Mouse (Mus musculus): ENCODE measurements around the gene Dnmt3l. TPM values are rescaled to one million over a fixed set of nuclear protein-coding genes. Genes with fewer than 3 reads are reported as not detected.

Gene Dnmt3l
- total RNA-seq, 2 experiments from 2014 or later, result 0.22 TPM; not detected in 1

DNA sequence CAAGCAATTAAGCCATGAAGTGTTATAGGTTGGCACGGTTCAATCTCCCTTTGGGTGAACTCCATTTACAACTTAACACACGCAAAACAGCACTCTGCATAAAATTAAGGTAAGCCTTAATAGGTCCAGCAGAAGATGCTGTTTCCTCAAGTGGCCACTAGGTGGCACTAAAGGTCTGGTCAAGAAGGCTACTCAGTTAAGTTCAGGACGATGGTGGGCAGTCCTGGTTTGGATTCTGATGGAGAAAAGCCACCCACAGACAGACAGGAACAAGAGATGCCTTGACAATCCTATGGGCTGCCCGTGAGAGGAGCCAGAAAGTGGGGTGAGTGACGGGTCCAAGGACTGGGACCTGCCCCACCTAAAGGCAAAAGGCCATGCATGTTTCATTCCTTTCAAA is 13.6 kb upstream of the Dnmt3l start:
- intact Hi-C loops (cut with DNase I), result loop anchor here (5.0 kb wide), 3 partner anchors 41 to 369 kb away; no protein-coding TSS in a partner anchor
- peak; percentile 27 for DNase-seq (ENCODE audit: low spot score)

DNA sequence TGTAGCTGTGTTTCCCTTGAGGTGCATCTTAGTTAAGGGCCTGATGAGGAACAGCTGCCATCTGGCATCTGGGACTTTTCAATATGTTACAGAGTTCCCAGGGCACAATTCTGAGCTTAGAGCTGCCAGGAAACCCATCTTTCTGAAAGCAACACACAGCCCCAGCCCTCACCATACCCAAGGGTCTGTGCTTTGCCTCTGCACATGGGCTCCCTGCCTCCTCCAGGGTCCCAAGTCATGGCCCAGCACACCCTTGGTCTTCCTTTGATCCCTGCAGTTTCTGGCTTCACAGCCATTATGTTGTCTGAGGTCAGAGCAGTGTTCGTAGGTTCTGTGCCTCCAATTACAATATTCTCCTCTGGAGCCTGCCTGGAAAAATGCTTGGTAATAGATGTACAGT is 12.7 kb upstream of the Dnmt3l start:
- intact Hi-C loops (cut with DNase I), result loop anchor here (5.0 kb wide), 3 partner anchors 42 to 368 kb away; no protein-coding TSS in a partner anchor
- no peak for DNase-seq (ENCODE audit: low spot score)

DNA sequence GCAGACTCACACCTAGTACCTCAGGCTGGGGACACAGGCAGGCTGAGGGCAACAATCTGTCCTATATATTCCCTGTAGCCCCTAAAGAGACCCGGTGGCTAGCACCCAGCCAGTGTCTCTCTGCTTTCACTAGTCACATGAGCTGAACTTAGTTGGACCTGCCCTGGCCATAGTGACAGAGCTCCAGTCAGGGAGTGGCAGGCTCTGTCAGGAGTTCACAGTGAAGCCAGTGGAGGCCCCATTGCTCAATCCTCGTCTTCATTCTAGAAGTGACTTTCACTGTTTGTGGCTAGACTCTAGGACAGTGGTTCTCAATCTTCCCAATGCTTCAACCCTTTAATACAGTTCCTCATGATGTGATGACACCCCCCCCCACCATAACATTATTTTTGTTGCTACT is 9.8 kb upstream of the Dnmt3l start:
- intact Hi-C loops (cut with DNase I), result no loop called here
- no peak for DNase-seq (ENCODE audit: low spot score)

DNA sequence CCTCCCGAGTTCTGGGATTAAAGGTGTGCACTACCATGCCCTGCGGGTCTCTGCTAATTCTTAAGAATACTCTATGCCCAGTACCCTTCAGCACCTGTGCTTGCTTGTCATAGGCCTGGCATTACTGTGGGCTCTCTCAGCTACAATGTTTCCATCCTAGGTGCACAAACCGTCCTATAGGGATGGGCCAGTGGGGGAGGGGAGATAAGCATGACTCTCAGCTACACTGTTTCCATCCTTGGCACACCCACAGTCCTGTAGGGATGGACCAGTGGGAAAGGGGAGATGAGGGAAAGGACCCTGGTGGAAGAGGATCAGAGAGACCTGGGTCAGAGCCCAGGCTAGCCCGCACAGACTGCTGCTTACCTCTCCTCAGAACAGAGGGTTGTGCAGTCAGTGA is 4.6 kb upstream of the Dnmt3l start:
- intact Hi-C loops (cut with DNase I), result no loop called here
- DNase-seq (ENCODE audit: low spot score), result no peak

DNA sequence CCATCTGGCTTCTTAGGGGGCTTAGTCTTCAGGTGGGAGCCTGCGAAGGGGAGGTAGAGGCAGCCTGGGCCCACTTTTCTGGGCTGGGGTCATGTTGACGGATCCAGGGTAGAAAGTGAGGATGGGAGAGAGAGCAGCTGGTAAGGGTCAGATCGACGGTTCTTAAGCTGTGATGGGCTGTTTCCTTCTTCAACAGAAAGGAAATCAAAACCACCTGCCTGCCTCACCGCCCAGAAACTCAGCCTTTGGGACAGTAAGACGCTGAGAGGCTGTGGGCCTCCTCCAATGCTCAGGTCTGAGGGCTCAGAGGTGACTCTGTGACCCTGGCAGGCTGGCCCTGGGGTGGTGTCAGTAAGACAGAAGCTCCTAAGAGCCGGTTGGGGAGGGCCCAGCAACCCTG is 349 bp downstream of the Dnmt3l start:
- intact Hi-C loops (cut with DNase I), result no loop called here
- DNase-seq (ENCODE audit: low spot score), result no peak

DNA sequence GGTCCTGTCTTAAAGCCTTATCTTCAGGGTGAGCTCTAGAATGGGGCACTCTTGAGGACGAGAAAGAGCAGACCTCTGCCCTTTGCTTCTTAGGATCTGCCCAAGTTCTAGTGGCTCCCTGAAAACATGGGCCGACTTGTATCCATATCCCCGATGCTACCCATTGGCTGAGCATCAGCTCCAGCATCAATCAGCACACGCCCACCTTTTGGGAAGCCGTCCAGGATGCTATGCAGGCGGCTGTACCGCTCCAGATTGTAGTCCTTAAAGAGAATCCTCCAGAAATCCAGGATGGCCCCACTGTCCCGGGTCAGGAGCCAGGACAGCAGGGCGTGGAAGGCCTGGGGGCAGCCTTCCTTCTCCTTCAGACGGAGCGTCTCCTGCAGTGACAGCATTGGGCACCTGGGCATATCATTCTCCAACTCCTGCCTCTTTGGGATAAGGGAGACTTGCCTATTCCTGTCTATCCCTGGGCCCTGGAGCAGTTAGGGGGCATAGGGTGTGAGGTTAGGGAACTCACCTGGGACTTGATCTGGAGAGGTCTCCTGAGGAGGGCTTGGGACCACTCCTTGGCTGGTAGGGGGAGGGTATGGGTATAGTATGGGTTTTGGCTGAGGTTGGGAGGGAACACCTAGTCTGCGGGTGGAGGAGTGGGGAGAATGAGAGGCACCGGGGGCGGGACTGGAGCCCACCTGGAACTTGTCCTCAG is 1.1 kb downstream of the Dnmt3l start:
- intact Hi-C loops (cut with DNase I), result no loop called here
- DNase-seq (ENCODE audit: low spot score), result no peak

DNA sequence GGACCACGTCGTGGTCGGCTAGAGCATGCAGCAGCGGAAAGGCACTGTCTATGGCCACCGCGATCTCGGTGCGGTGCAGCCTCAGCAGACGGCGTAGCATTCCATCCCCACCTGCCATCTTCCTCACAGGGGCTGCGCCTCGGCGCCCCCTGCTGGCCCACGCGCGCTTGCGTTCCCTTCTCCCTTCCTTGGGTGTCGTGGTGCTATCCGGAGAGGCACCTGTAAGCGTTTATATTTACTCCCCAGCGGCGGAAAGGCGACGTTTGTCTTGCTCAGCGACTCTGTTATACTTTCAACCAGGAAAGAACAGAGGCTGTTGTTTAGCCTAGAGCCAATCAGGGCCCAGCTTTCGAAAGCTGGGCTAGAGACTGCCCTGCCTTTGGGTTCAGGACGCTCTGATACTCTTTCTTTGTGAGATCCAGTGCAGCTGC is 1.7 kb downstream of the Dnmt3l start, which contains the start of gene Aire:
TSS of gene Aire (minus strand) at position 205 of the 431 bp plus-strand sequence.
- intact Hi-C loops (cut with DNase I), result no loop called here
- no peak for DNase-seq (ENCODE audit: low spot score)

DNA sequence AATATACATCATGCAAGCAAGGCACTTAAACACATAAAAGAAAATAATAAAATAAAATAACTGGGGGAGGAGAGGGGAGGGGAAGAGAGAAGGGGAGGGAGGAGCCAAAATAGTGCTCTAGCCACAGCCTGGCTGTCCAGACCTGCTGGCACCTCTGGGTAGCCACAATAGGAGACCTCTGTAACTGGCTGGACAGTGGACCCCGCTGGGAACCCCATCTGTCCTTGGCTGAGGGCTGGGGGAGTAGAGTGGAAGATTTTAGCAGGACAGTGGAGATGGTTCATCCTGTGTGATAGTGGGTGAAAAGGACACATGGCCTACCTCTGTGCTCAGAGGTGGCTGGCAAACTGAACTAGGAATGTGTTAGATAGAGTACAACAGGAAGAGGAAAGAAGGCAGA is 2.8 kb downstream of the Dnmt3l start:
- DNase-seq (ENCODE audit: low spot score), result no peak
- intact Hi-C loops (cut with DNase I), result no loop called here

DNA sequence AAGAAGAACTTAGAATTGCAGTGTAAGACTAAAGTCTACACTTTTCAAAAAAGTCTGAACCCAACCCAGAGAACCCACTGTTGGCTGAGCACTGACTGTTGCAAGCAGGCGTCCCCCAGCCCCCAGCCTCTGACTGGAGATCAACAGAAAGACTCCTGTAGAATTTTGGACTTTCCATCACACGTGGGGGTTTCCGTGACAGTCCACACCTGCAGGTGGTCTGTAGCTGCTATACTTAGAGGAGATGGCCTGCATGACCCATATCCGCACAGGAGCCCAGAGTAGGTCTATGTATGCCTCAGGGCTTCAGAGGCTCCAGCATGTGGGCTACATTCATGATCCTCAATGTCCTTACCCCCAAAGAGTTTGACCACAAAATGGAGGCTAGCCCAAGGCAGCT is 4.6 kb downstream of the Dnmt3l start:
- intact Hi-C loops (cut with DNase I), result no loop called here
- no peak for DNase-seq (ENCODE audit: low spot score)

DNA sequence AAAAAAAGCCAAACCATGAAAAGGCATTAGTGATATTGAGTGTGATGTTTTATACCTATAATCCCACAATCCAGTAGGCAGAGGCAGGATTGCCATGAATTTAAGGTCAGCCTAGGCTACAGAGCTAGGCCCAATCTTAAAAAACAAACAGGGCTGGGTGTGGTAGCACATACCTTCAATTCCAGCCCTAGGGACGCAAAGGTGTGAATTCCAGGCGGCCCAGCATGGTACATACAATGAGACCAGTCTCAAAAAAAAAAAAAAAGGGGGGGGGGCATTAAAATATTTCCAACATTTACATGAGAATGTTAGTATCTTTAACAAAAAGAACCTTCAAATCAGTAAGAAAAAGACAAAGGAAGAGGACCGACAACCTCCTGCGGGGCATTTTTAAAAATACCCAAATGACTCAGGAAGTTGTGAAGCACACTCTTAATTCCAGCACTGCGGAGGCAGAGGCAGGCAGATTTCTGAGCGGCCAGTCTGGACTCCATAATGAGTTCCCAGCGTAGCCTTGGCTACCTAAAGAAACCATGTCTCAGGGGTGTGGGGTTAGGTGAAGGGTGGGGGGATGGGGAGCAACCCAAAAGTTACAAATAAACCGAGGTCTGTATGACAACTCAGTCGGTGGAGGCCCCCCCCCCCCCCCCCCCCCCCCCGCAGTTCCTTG is 6.4 kb downstream of the Dnmt3l start:
- intact Hi-C loops (cut with DNase I), result no loop called here
- no peak for DNase-seq (ENCODE audit: low spot score)

DNA sequence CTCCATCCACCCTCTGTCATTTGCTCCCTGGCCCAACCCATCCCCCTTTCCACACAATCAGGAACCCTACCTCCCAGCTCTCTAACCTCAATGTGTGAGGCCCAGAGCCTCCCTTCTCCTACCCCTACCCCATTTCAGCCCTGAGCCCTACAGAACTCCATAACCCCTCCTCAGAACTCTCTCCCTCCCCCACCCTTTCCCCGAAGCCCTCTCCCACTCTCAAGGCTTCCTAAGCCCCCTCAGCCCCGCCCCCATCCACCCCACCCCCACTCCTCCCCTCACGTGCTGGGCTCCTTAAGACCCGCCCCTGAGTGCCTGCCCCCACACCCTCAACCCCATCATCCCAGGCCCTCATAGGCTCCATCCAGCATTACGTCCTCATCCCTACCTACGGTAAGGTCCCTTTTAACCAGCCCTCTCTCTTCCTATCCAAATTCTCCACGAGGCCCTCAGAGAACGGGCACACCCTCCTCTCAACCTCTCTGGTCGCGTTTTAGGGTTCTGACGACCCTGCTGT is 7.8 kb downstream of the Dnmt3l start:
- DNase-seq (ENCODE audit: low spot score), result no peak
- intact Hi-C loops (cut with DNase I), result no loop called here

DNA sequence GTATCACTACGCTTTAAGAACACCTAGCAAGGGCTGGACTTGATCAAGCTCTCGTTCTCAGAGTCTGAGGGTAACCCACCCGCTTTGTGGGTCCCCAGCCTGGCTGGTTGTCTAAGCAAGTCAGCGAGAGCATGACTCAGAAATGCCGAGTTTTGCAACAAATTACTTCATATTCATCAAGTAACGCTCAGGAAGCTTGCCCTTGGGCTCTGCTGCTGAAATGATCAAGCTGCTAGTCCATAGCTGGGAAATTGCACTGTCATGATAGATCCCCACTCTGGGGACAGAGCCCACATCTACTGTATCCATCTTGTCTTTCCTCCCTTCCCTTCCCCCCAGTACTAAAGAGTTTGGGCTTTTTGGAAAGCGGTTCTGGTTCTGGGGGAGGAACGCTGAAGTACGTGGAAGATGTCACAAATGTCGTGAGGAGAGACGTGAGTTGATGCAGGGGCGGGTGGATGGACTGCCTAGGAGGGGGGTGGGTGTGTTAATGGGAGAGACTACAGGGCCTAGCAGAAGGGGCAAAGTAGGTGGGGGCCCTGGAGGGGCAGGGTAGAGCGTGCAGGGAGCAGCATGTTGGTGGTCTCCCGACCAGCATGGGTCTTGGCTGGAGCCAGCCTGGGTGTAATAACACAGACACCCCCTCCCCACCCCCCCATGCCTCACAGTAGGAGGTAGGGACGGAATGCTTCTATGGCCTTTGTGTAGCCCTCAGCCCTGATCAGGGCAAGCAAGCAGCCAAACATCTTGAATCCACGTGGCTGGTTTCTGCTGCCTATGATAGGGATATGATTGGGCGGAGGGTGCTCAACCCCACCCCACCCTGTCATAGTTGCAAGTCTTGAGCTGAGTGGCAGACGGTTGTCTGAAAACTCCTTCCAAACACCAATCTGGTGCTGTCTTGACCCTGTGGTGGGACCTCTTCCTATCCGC is 13.2 kb downstream of the Dnmt3l start:
- peak; percentile 29 for DNase-seq (ENCODE audit: low spot score)
- intact Hi-C loops (cut with DNase I), result no loop called here

DNA sequence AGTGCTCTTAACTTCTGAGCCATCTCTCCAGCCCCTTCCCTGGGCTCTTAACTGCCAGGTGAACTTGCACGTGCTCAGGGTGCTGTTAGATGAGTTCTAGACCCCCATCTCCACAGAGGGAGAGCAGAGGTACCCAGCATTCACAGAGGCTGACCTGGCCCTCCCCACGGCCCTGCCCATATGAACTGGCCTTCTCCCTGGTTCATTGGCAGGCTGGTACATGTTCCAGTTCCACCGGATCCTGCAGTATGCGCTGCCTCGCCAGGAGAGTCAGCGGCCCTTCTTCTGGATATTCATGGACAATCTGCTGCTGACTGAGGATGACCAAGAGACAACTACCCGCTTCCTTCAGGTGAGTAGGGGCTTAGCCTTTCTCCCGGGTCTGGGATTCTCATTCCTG is 15.3 kb downstream of the Dnmt3l start:
- no peak for DNase-seq (ENCODE audit: low spot score)
- intact Hi-C loops (cut with DNase I), result no loop called here

DNA sequence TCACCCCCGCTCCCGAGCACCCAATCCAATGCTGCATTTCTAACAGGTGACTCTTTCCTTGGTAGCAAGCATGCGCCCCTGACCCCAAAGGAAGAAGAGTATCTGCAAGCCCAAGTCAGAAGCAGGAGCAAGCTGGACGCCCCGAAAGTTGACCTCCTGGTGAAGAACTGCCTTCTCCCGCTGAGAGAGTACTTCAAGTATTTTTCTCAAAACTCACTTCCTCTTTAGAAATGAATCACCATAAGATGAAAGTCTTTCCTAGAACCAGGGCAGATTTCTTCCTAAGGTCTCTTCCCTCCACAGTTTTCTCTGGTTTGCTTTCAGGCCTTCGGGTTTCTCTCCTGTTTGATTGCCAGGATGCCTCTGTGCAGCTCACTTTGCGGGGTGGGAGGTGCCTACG is 21.4 kb downstream of the Dnmt3l start:
- intact Hi-C loops (cut with DNase I), result no loop called here
- no peak for DNase-seq (ENCODE audit: low spot score)

DNA sequence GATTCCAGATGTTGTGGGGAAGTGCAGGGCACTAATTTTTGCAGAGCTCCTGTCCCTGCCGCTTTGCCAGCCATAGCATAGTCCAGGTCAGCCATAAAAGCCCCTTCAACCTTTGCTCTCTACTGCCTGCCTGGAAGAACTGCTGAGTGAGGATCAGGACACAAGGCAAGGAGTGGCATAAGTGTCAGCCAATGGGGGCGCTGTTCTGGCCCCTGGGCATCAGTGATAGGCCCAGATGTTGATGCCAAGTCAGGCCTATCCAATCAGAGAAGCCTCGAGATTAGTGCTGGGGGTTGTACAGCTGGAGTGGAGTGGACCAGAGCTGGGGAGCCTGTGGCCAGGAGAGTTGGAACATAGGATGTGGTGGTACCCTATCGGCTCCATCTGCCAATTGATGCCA is 25.5 kb downstream of the Dnmt3l start:
- DNase-seq (ENCODE audit: low spot score), result no peak
- intact Hi-C loops (cut with DNase I), result no loop called here

DNA sequence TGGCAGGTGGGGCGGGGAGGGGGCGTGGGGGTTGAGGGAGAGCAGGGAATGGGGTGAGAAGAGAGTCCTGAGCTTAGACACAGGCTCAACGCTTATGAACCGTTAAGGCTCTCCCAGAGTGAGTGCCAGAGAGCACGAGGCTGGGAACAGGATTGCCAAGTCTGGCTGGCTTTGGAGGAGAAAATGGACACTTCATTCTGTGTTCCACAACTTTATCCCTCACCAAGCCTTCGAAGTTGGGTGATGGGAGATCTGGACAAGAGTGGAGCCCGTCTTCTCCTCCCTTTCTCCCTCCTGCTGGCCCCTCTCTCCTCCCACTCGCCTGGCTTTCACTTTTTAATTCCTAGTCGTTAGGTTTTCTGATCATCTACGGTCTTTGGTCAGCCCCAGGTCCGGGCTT is 26.8 kb downstream of the Dnmt3l start:
- intact Hi-C loops (cut with DNase I), result loop anchor here (2.0 kb wide), 1 partner anchor 92 kb away; no protein-coding TSS in a partner anchor
- no peak for DNase-seq (ENCODE audit: low spot score)

DNA sequence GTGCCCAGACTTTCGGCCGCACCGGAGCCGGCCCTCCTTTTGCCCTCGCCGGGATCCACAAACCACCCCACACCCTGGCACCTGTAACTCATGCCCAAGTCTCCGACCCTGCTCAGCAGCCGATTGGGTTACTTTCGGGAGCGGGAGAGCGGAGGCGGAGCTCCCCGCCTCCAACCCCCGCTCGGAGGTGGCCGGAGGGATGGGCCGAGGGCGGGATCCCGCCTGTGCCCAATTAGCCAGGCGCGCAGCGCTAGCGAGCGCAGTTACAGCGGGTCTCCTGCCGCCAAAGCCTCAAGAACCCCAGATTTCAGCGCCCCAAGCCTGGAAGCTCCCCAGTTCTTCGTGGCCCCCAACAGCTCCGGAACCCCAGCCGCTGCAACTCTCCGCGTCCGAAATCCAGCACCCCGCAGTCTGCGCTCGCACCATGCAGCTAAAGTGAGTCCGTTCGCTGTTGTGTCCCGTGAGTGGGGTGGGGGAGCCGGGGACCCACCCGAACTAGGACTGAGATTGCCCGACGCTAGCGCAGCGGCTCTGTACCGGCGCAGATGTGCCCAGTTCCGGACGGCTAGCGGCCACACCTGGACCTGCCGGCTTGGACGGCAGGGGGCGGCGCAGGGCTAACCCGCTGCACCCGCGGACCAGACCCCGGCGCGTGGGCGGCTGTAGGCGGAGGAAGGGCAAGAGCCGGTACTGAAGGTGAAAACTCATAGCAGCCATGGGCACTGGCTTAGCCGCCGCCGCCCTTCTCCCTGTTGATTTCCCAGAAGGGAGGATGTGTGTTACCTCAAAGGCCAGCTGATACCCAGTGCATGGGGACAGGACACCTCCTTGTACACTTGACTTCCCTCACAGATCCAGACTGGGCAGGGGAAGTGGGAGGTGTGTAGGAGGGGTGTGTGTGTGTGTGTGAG is 27.6 kb downstream of the Dnmt3l start, which contains the start of gene Icosl:
TSS of gene Icosl (plus strand) at position 202 of the 911 bp plus-strand sequence.
- intact Hi-C loops (cut with DNase I), result loop anchor here (2.0 kb wide), 1 partner anchor 91 kb away; no protein-coding TSS in a partner anchor
- DNase-seq (ENCODE audit: low spot score), result peak; percentile 75

DNA sequence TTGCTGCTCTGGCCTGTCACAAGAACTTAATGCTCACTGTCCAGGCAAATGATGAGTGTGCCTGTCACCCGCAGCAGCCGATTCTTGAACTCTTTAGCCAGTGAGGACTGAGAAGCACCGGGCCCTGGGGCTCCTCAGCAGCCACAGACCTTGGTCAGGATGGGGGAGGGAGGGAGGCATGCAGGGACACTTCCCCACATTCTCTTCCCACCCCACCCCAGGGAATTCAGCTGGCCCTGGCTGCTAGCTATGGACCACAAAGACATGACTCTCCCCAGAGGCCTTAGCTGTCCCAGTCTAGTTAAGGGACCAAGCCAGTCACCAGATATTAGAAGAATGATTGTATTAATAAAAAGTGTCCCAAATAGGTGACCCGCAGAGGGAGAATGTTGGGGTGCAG is 32.4 kb downstream of the Dnmt3l start:
- no peak for DNase-seq (ENCODE audit: low spot score)
- intact Hi-C loops (cut with DNase I), result no loop called here

DNA sequence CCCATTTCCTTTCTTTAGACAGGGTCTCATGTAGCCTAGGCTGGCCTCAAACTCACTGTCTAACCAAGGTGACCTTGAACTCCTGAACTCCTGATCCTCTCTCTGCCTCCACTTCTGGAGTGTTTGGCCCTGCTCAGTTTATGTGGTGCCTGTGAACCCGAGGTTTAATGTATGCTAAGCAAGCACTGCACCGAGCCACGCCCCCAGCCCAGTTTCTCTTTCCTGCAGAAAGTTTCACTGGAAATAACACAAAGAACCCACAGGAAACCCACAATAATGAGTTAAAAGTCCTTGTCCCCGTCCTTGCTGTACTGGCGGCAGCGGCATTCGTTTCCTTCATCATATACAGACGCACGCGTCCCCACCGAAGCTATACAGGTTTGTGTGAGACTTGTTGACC is 33.2 kb downstream of the Dnmt3l start:
- intact Hi-C loops (cut with DNase I), result no loop called here

More for the DNA sequence above, 33.2 kb downstream of the Dnmt3l start:
- DNase-seq (ENCODE audit: low spot score), result no peak

Measured in heart, postnatal 25 days (tissue).